Mouse (Mus musculus) hindbrain, embryonic 16.5 days (tissue): Measurements from ENCODE around the gene Specc1l. TPM values are rescaled to one million over a fixed set of nuclear protein-coding genes. Genes with fewer than 3 reads are reported as not detected.

Experiments
- ATAC-seq: fragments of 200-750 bp; cut with Nextera tagmentation; 2 replicates; pipeline ENCODE4 v1.8.0; 2017; ENCODE audit warnings: moderate TSS enrichment, moderate library complexity
- H3K27ac ChIP-seq: fragments of 300-500 bp; sonication (generic); 2 replicates; pipeline ENCODE4 v1.5.1; 2014; ENCODE audit warnings: low read depth, mild to moderate bottlenecking, control low read depth, low read length, moderate library complexity
- H3K27me3 ChIP-seq: fragments of 300-500 bp; sonication (generic); replicated peaks from 2 replicates; pipeline ENCODE4 v1.6.1; 2014; ENCODE audit warnings: low read length; ENCODE audit not compliant: control insufficient read depth, insufficient read depth
- H3K36me3 ChIP-seq: fragments of 300-500 bp; sonication (generic); 2 replicates; pipeline ENCODE4 v1.6.1; 2014; ENCODE audit warnings: mild to moderate bottlenecking, low read length, moderate library complexity, mixed read lengths; ENCODE audit not compliant: control insufficient read depth, insufficient read depth
- H3K4me1 ChIP-seq: fragments of 300-500 bp; sonication (generic); 2 replicates; pipeline ENCODE4 v1.6.1; 2014; ENCODE audit warnings: low read depth, low read length; ENCODE audit not compliant: control insufficient read depth, insufficient read depth
- H3K4me2 ChIP-seq: fragments of 300-500 bp; sonication (generic); 2 replicates; pipeline ENCODE4 v1.6.1; 2014; ENCODE audit warnings: mild to moderate bottlenecking, low read length, control low read depth, moderate library complexity
- H3K4me3 ChIP-seq: fragments of 300-500 bp; sonication (generic); 2 replicates; pipeline ENCODE4 v1.5.1; 2014; ENCODE audit warnings: mild to moderate bottlenecking, low read length, control low read depth, moderate library complexity
- H3K9ac ChIP-seq: fragments of 300-500 bp; sonication (generic); 2 replicates; pipeline ENCODE4 v1.6.1; 2014; ENCODE audit warnings: low read depth, mild to moderate bottlenecking, control low read depth, low read length, moderate library complexity
- H3K9me3 ChIP-seq: fragments of 300-500 bp; sonication (generic); 2 replicates; pipeline ENCODE4 v1.6.1; 2014; ENCODE audit warnings: mild to moderate bottlenecking, low read length, moderate library complexity; ENCODE audit not compliant: control insufficient read depth
- WGBS: fragments of 180-500 bp; shearing (Covaris S2); extraction: QIAGEN DNeasy Blood & Tissue Kit; methylation state at CpG from one replicate; pipeline ENCODE4 v1.1.7; 2014; 5-methylcytosine and 5-hydroxymethylcytosine counted together
- polyA plus RNA-seq: library from polyadenylated mRNA; unstranded; fragments of >200 nt; fragmentation: Nextera tagmentation; extraction: Ambion mirVana; gene quantifications from 2 replicates; pipeline ENCODE4 v1.2.1, GENCODE M21; 2015

The Specc1l gene
- polyA plus RNA-seq, 1 experiment from 2014 or later, result 24.7 TPM

DNA sequence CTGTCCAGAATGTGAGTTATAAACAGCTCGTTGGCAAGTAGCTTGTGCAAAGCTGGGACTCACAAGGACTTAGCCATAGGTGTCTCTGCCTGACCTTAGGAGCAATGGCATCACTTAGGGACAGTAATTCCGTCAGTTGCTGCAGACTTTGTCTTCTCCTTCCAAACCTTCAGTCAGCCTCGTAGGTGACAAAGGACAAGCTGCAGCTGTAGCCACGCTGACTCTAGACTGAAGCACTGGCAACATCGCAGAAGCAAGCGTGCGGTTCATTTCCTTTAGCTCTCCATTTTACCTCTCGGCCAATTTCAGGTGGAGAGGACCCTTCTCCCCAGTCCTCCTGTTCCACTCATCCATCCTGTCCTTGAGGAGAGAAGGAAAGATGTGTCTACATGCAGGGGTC lies 112.1 kb downstream of the Specc1l start:
- Histone ChIP-seq H3K4me1 (no peaks in the 10 kb centered on the region), H3K27me3 (no peaks in the 10 kb centered on the region), H3K9me3 (no peaks in the 10 kb centered on the region), H3K27ac (no peak overlapping the region), H3K4me3 (no peak overlapping the region), H3K9ac (no peak overlapping the region), H3K36me3 (no peaks in the 10 kb centered on the region), H3K4me2 (no peak overlapping the region)
- 88% methylated on average over 8 of the region's 8 CpGs for WGBS
- ATAC-seq, result no peak

DNA sequence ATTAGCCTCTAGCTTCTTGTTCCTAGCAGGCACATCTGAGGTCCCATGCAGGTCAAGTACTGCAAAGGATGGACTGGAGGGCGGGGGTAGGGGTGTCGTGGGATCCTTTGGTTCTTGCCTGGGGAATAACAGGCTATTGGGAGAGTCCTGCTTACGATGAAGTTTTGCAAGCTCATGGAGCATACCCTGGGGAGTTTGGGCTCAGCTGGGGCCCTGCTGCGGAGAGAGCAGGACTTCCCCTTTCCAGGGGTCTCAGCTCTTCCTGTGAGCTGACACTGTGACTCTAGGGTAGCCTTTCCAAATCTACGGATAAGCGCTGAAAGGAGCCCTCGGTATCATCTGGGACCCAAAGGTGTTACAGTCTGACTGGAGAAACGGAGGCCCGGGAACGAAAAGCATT lies 112.5 kb downstream of the Specc1l start:
- no peaks in the 10 kb centered on the region for H3K27me3 ChIP-seq
- no peak for ATAC-seq
- no peaks in the 10 kb centered on the region for H3K9me3 ChIP-seq
- no peaks in the 10 kb centered on the region for H3K36me3 ChIP-seq
- H3K4me3 ChIP-seq, result no peak overlapping the region
- WGBS, result 73% methylated on average over 10 of the region's 10 CpGs
- H3K27ac ChIP-seq, result no peak overlapping the region
- no peaks in the 10 kb centered on the region for H3K4me1 ChIP-seq
- no peak overlapping the region for H3K4me2 ChIP-seq
- no peak overlapping the region for H3K9ac ChIP-seq

DNA sequence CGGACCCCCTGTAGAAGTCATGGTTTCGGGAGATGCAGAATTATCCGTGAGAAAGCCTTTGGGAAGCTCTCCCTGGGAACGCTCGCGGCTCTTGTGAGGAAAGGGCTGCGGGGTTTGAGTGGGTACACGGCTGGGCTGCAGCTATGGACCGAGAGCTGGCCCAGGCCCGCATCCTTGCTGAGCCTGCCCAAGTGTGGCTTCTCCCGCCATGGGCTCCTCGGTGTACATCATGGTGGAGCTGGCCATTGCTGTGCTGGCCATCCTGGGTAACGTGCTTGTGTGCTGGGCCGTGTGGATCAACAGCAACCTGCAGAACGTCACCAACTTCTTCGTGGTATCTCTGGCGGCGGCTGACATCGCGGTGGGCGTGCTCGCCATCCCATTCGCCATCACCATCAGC lies 113.9 kb downstream of the Specc1l start:
- WGBS, result 95% methylated on average over 23 of the region's 23 CpGs
- Histone ChIP-seq H3K4me1 (no peaks in the 10 kb centered on the region), H3K4me3 (no peak overlapping the region), H3K36me3 (no peaks in the 10 kb centered on the region), H3K9ac (no peak overlapping the region), H3K9me3 (no peaks in the 10 kb centered on the region), H3K4me2 (no peak overlapping the region), H3K27me3 (no peaks in the 10 kb centered on the region), H3K27ac (no peak overlapping the region)
- ATAC-seq, result no peak

DNA sequence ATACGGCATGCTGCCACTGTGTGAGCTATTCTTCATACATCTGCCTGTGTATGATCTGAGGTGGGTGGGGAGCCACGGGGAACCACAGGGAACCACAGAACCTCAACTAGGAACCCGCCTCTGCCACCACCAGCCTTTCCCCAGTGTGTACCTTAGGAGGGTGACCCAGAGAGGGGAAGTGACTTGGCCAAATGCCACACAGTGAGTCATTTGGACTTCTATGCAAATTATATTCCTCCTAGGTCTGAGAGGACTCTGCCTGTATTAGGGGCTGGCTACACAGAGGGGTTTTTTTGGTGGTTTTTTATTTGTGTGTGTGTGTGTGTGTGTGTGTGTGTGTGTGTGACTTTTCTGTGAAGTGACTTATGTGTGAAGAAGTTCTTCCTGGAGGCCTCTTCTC lies 114.7 kb downstream of the Specc1l start:
- Histone ChIP-seq H3K9me3 (no peaks in the 10 kb centered on the region), H3K4me3 (no peak overlapping the region), H3K36me3 (no peaks in the 10 kb centered on the region), H3K4me1 (no peaks in the 10 kb centered on the region), H3K4me2 (no peak overlapping the region), H3K27ac (no peak overlapping the region), H3K27me3 (no peaks in the 10 kb centered on the region), H3K9ac (no peak overlapping the region)
- ATAC-seq, result no peak
- 70% methylated on average over 3 of the region's 3 CpGs for WGBS

DNA sequence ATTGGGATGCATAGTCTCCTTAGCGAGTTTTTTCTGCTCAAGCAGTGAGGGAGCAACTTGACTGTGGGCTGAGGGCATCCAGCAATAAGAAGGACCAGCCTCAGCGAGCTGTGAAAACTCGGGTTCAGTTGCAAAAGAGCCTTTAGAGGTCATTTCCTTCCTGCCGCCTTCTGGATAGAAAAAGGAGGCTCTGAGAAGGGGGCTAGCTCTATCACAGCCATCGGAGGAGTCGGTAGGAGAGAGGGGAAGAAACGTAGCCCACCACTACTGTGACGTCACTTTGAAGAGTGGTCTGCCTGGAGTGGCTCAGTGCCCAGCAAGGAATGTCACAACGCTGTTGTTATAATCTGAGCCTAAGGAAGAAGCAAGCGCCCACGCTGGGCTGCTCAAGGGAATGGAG lies 115.2 kb downstream of the Specc1l start:
- H3K9me3 ChIP-seq, result no peaks in the 10 kb centered on the region
- WGBS, result 82% methylated on average over 11 of the region's 11 CpGs
- H3K36me3 ChIP-seq, result no peaks in the 10 kb centered on the region
- no peaks in the 10 kb centered on the region for H3K4me1 ChIP-seq
- no peaks in the 10 kb centered on the region for H3K27me3 ChIP-seq
- no peak overlapping the region for H3K4me2 ChIP-seq
- no peak overlapping the region for H3K9ac ChIP-seq
- no peak overlapping the region for H3K27ac ChIP-seq
- ATAC-seq, result no peak
- H3K4me3 ChIP-seq, result no peak overlapping the region

DNA sequence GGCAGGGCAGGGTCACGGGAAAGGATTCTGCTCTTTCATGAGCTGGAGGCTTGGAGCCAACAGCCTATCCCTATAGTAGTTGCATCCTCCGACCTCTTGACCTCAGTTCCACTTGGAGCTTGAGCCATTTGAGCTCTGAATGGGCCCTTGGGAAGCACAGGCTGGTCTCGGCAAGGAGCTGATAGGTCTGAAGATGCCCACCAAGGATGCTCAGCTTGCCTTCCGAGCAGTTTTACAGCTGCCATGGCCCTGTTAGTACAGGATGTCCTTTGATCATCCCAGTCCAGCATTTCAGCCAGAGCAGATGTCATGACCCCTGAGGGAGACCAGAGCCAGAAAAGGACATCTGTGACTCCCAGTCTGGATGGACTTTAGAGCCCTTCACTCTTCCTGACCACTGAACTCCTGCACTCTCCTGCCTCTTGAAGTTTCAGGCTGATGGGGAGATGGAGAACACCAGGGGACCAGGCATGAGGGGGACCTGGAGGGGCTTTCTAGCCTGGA lies 116.4 kb downstream of the Specc1l start:
- Histone ChIP-seq H3K36me3 (no peaks in the 10 kb centered on the region), H3K4me1 (no peaks in the 10 kb centered on the region), H3K9me3 (no peaks in the 10 kb centered on the region), H3K27me3 (no peaks in the 10 kb centered on the region), H3K9ac (no peak overlapping the region), H3K27ac (no peak overlapping the region), H3K4me3 (no peak overlapping the region), H3K4me2 (no peak overlapping the region)
- WGBS, result 35% methylated on average over 4 of the region's 4 CpGs
- ATAC-seq, result no peak

DNA sequence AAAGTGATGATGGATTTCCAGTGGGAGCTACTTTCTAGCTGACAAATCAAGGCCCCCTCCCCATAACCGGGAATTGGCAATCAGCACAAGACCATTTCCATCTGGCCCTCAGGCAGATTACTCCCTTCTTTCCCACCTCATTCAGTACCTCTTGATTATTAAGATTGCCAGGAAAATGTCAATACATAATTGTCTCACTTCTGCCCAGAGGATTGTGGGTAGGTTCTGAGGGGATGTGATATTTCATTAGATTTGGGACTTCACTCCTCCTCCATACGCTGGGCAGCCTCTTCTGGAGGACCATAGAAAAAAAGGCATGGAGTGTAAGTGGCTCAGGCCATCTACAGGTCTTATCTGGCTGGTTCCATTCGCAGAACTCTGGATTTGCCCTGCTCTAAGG lies 120.4 kb downstream of the Specc1l start:
- Histone ChIP-seq H3K4me2 (no peak overlapping the region), H3K27me3 (no peaks in the 10 kb centered on the region), H3K9me3 (no peaks in the 10 kb centered on the region), H3K36me3 (no peaks in the 10 kb centered on the region), H3K4me1 (no peaks in the 10 kb centered on the region), H3K9ac (no peak overlapping the region), H3K27ac (no peak overlapping the region), H3K4me3 (no peak overlapping the region)
- 87% methylated on average over 3 of the region's 3 CpGs for WGBS
- no peak for ATAC-seq

DNA sequence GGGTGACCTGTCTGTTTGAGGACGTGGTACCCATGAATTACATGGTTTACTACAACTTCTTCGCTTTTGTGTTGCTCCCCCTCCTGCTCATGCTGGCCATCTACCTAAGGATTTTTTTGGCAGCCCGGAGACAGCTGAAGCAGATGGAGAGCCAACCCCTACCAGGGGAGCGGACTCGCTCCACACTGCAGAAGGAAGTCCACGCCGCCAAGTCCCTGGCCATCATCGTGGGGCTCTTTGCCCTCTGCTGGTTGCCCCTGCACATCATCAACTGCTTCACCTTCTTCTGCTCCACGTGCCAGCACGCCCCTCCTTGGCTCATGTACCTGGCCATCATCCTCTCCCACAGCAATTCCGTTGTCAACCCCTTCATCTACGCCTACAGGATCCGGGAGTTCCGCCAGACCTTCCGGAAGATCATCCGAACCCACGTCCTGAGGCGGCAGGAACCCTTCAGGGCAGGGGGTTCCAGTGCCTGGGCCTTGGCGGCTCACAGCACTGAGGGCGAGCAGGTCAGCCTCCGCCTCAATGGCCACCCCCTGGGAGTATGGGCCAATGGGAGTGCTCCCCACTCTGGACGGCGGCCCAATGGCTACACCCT lies 121.4 kb downstream of the Specc1l start:
- Histone ChIP-seq H3K9ac (no peak overlapping the region), H3K4me2 (no peak overlapping the region), H3K36me3 (no peaks in the 10 kb centered on the region), H3K27ac (no peak overlapping the region), H3K4me3 (no peak overlapping the region), H3K27me3 (no peaks in the 10 kb centered on the region), H3K9me3 (no peaks in the 10 kb centered on the region), H3K4me1 (no peaks in the 10 kb centered on the region)
- ATAC-seq, result no peak
- WGBS, result 95% methylated on average over 23 of the region's 23 CpGs

DNA sequence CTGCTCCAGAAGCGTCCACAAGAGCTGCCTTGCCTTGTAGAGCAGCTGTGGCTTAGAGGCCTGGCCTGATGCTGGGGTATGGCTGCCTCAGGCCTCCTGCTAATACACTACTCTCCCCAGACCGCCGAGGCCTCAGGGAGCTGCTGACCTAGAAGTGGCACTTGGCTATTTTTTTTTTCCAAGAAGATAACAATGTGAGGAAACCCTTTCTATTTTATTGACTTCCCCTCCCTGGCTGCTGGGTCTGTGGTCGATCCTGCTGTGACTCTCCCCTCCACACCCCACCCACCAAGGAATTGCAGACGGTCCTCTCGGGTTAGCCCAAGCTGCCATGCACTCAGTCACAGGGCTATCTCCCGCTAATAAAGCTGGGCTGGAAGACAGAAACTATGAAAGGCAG lies 122.3 kb downstream of the Specc1l start:
- H3K4me1 ChIP-seq, result no peaks in the 10 kb centered on the region
- no peak overlapping the region for H3K4me3 ChIP-seq
- H3K27ac ChIP-seq, result no peak overlapping the region
- no peak overlapping the region for H3K9ac ChIP-seq
- H3K4me2 ChIP-seq, result no peak overlapping the region
- no peak for ATAC-seq
- no peaks in the 10 kb centered on the region for H3K36me3 ChIP-seq
- no peaks in the 10 kb centered on the region for H3K9me3 ChIP-seq
- 86% methylated on average over 7 of the region's 7 CpGs for WGBS
- no peaks in the 10 kb centered on the region for H3K27me3 ChIP-seq

DNA sequence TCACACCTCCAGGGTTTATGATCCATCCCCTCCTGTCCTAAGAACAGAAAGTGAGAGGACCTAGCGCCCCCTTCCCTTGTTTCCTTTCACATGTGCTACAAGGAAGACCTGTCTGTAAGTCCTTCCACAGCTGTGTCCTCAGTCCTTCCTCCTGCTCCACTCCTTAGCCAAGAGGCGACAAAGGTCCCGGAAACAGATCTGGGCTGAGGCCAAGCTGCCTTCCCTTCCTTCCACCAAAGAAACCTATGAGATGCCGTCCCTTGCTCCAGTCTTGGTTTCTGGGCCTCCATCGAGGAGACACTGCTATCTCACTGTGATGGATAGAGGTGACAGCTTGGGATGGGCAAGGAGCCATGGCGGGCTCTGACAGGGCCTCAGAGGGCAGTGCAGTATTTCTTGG lies 123.2 kb downstream of the Specc1l start:
- WGBS, result 86% methylated on average over 6 of the region's 6 CpGs
- Histone ChIP-seq H3K9me3 (no peaks in the 10 kb centered on the region), H3K27ac (no peak overlapping the region), H3K27me3 (no peaks in the 10 kb centered on the region), H3K4me2 (no peak overlapping the region), H3K9ac (no peak overlapping the region), H3K36me3 (no peaks in the 10 kb centered on the region), H3K4me1 (no peaks in the 10 kb centered on the region), H3K4me3 (no peak overlapping the region)
- ATAC-seq, result no peak
